Comparison of ENCODE assay signal across 9 mouse cellular contexts in genomic region chr13:63272017-63272601, GRCm38 (mm10).
A peak's percentile ranks its signal among the peaks of the same experiment; 100 is the strongest.
DNase-seq lines count a peak whose midpoint lies in the region; ATAC-seq lines count a peak whose summit lies in the region.
"Had no signal": no experiment of that assay in that cellular context is flagged by ENCODE, and none has a peak within 500 bp of the region (broad histone marks: within the 10 kb centered on the region; RNA-seq: fewer than 3 reads in every experiment).

No protein-coding gene starts in this region.

- ATAC-seq in forebrain, embryonic 13.5 days = peak; percentile 22
- ATAC-seq in neural tube, embryonic 15.5 days (ENCODE audit: low FRiP score) = peak; percentile 59; the same call in 1 of the 2 replicates

- no peaks in the 10 kb centered on the region for H3K36me3 ChIP-seq in forebrain, embryonic 13.5 days (ENCODE audit: poor library complexity, severe bottlenecking)
- no peaks in the 10 kb centered on the region for H3K36me3 ChIP-seq in neural tube, embryonic 15.5 days

- peak overlapping the region; percentile 65 for H3K9ac ChIP-seq in forebrain, embryonic 13.5 days
- H3K9ac ChIP-seq in neural tube, embryonic 15.5 days (replicated peaks) = peak overlapping the region; percentile 38; the same call in 1 of the 2 replicates

- peak; percentile 34 to 59 for DNase-seq in kidney, adult 8-10 months
- DNase-seq in kidney, postnatal 14 days = no peak
- DNase-seq in kidney, postnatal 36 days = peak; percentile 56 to 60
- DNase-seq in urinary bladder, postnatal 4 days (ENCODE audit: low spot score in 2 of 2) = no peak
- no peak for DNase-seq in layer of hippocampus, adult 9-11 months
- no peak for DNase-seq in layer of hippocampus, postnatal 36 days

- H3K27me3 ChIP-seq in forebrain, embryonic 13.5 days = peaks cover 13% of the 10 kb centered on the region
- H3K27me3 ChIP-seq in neural tube, embryonic 15.5 days (replicated peaks) = peaks cover 11% of the 10 kb centered on the region; the same call in 1 of the 2 replicates
- H3K27me3 ChIP-seq: Patski had no signal

- peak overlapping the region; percentile 51 for H3K4me3 ChIP-seq in forebrain, embryonic 13.5 days
- H3K4me3 ChIP-seq in neural tube, embryonic 15.5 days (replicated peaks) = peak overlapping the region; percentile 48

- WGBS in forebrain, embryonic 13.5 days = 3% methylated on average over 16 of the region's 16 CpGs
- 11% methylated on average over 16 of the region's 16 CpGs for WGBS in neural tube, embryonic 15.5 days

- H3K4me2 ChIP-seq in forebrain, embryonic 13.5 days = peak overlapping the region; percentile 82
- peak overlapping the region; percentile 85 for H3K4me2 ChIP-seq in neural tube, embryonic 15.5 days

- no peak overlapping the region for H3K27ac ChIP-seq in forebrain, embryonic 13.5 days
- H3K27ac ChIP-seq in neural tube, embryonic 15.5 days (replicated peaks) = 0 out of 2 replicates have a peak overlapping the region, but pooled peaks have one; percentile 54

- peaks cover 29% of the 10 kb centered on the region for H3K4me1 ChIP-seq in forebrain, embryonic 13.5 days
- H3K4me1 ChIP-seq in neural tube, embryonic 15.5 days = peaks cover 17% of the 10 kb centered on the region

- H3K9me3 ChIP-seq in forebrain, embryonic 13.5 days (replicated peaks) = no peaks in the 10 kb centered on the region
- H3K9me3 ChIP-seq in neural tube, embryonic 15.5 days (replicated peaks) = no peaks in the 10 kb centered on the region

Comparison
In these comparisons a context has a peak if more than half of its experiments do, and no peak if none do; other contexts are left out.
1. DNase-seq: peak in kidney, adult 8-10 months (2 of 2) and kidney, postnatal 36 days (2 of 2); none in kidney, postnatal 14 days (single experiment), urinary bladder, postnatal 4 days (0 of 2), layer of hippocampus, adult 9-11 months (single experiment) and layer of hippocampus, postnatal 36 days (0 of 2).